In genomic region chr16:78264442-78265150, GRCm38 (mm10) we compare ENCODE assay signal across 9 mouse cellular contexts. TPM values are rescaled to one million over a fixed set of nuclear protein-coding genes. Genes with fewer than 3 reads are reported as not detected.
A peak's percentile ranks its signal among the peaks of the same experiment; 100 is the strongest.
DNase-seq lines count a peak whose midpoint lies in the region; ATAC-seq and TF ChIP-seq lines count a peak whose summit lies in the region.
"Had no signal": no experiment of that assay in that cellular context is flagged by ENCODE, and none has a peak within 500 bp of the region (broad histone marks: within the 10 kb centered on the region; RNA-seq: fewer than 3 reads in every experiment).

No protein-coding gene starts in this region.

- H3K27ac ChIP-seq in heart, embryonic 13.5 days (replicated peaks) = peak overlapping the region; percentile 82
- peak overlapping the region; percentile 19; the same call in 1 of the 2 replicates for H3K27ac ChIP-seq in bone marrow, adult 2 months (ENCODE audit: control insufficient read depth, insufficient read depth, low read depth, low read length, poor library complexity)
- H3K27ac ChIP-seq in hindbrain, embryonic 14.5 days = no peak overlapping the region

- peak overlapping the region; percentile 79 for H3K9ac ChIP-seq in heart, embryonic 13.5 days
- peak overlapping the region; percentile 51 for H3K9ac ChIP-seq in hindbrain, embryonic 14.5 days

- no peak for DNase-seq in heart, postnatal 4 days
- DNase-seq in hindbrain, embryonic 14.5 days (ENCODE audit: low spot score) = peak; percentile 28
- no peak for DNase-seq in cerebellum, postnatal 10 days
- no peak for DNase-seq in urinary bladder, adult 2 months (ENCODE audit: low spot score)
- DNase-seq in layer of hippocampus, adult 18-20 months (ENCODE audit: low spot score in 2 of 2) = no peak

- H3K4me3 ChIP-seq in heart, embryonic 13.5 days = peak overlapping the region; percentile 51
- peak overlapping the region; percentile 71 for H3K4me3 ChIP-seq in bone marrow, adult 2 months (replicated peaks; ENCODE audit: control insufficient read depth, low read depth, low read length)
- peak overlapping the region; percentile 35 for H3K4me3 ChIP-seq in hindbrain, embryonic 14.5 days (replicated peaks; ENCODE audit: low read length)

- no peaks in the 10 kb centered on the region for H3K27me3 ChIP-seq in heart, embryonic 13.5 days (replicated peaks)
- no peaks in the 10 kb centered on the region for H3K27me3 ChIP-seq in hindbrain, embryonic 14.5 days (ENCODE audit: control insufficient read depth, insufficient read depth, low read length)

- no peak for TF ChIP-seq CTCF in bone marrow, adult 2 months (IDR thresholded peaks at IDR 0.05; ENCODE audit: control insufficient read depth, insufficient read depth, low read length)

- no peak for ATAC-seq in heart, embryonic 13.5 days (ENCODE audit: extremely low read depth, insufficient number of reproducible peaks, low FRiP score, low TSS enrichment)
- peak; percentile 24; the same call in 1 of the 2 replicates for ATAC-seq in hindbrain, embryonic 14.5 days (ENCODE audit: low FRiP score)
- ATAC-seq in megakaryocyte-erythroid progenitor cell, adult 5-6 weeks (replicated peaks; ENCODE audit: low FRiP score, low TSS enrichment, poor library complexity, severe bottlenecking) = 0 out of 2 replicates have a peak, but pooled peaks have one; percentile 13

- H3K9me3 ChIP-seq in heart, embryonic 13.5 days = no peaks in the 10 kb centered on the region
- H3K9me3 ChIP-seq in hindbrain, embryonic 14.5 days (ENCODE audit: control insufficient read depth, low read length) = no peaks in the 10 kb centered on the region

- H3K36me3 ChIP-seq in heart, embryonic 13.5 days = no peaks in the 10 kb centered on the region
- H3K36me3 ChIP-seq in hindbrain, embryonic 14.5 days (replicated peaks; ENCODE audit: control insufficient read depth, insufficient read depth) = no peaks in the 10 kb centered on the region
- H3K36me3 ChIP-seq: G1E had no signal

- peak overlapping the region; percentile 73 for H3K4me2 ChIP-seq in heart, embryonic 13.5 days
- H3K4me2 ChIP-seq in hindbrain, embryonic 14.5 days (replicated peaks) = peak overlapping the region; percentile 70

- TF ChIP-seq POLR2A in bone marrow, adult 2 months (IDR thresholded peaks at IDR 0.05; ENCODE audit: borderline replicate concordance, control insufficient read depth, low read depth, low read length) = no peak

- peaks cover 25% of the 10 kb centered on the region for H3K4me1 ChIP-seq in heart, embryonic 13.5 days
- H3K4me1 ChIP-seq in bone marrow, adult 2 months (ENCODE audit: control insufficient read depth, insufficient read depth, low read length) = peaks cover 2% of the 10 kb centered on the region
- peaks cover 15% of the 10 kb centered on the region; the same call in 1 of the 2 replicates for H3K4me1 ChIP-seq in hindbrain, embryonic 14.5 days (replicated peaks; ENCODE audit: control insufficient read depth, insufficient read depth, low read length)

- 18% methylated on average over 16 of the region's 16 CpGs for WGBS in heart, embryonic 13.5 days
- WGBS in bone marrow, adult 2 months = 30% methylated on average over 16 of the region's 16 CpGs
- 12% methylated on average over 16 of the region's 16 CpGs for WGBS in hindbrain, embryonic 14.5 days

RNA-seq across cellular contexts. Expression of gene Cxadr, which starts 36.7 kb away (rescaled TPM):
- 28.3 and 31.3 TPM in 2 replicates for polyA plus RNA-seq in heart, embryonic 13.5 days (2015; fragmentation: Nextera tagmentation; extraction: Ambion mirVana)
- 10 to 100 TPM; 43.7 to 47.3 TPM for total RNA-seq in heart, postnatal 4 days (2021)
- 1.8 TPM in 1 of 2 replicates, not detected in the other for polyA plus RNA-seq in bone marrow, adult 2 months (2011; ENCODE audit: insufficient read depth, insufficient read length, low replicate concordance, missing spikeins)
- 107 and 126 TPM in 2 replicates for polyA plus RNA-seq in hindbrain, embryonic 14.5 days (2014; fragmentation: Nextera tagmentation; extraction: Ambion mirVana)
- 0.48 and 1.6 TPM in 2 replicates for total RNA-seq in megakaryocyte-erythroid progenitor cell, adult 5-6 weeks (2014; fragmentation: Nextera tagmentation)
- total RNA-seq in megakaryocyte-erythroid progenitor cell, adult 5-6 weeks (2017) = 0.04 TPM in 1 of 2 replicates, not detected in the other
- 8.3 and 9.0 TPM in 2 replicates for polyA plus RNA-seq in urinary bladder, adult 2 months (2012; rRNA removed)
- 10 to 100 TPM; 11.2 to 12.8 TPM for total RNA-seq in layer of hippocampus, adult 18-20 months (2021)
- polyA plus RNA-seq: G1E had no signal
